Mouse (Mus musculus) heart, embryonic 11.5 days (tissue): ENCODE data around the gene Fbln5. TPM values are rescaled to one million over a fixed set of nuclear protein-coding genes. Genes with fewer than 3 reads are reported as not detected.

ENCODE experiments used
- ATAC-seq: fragments of 200-750 bp; cut with Nextera tagmentation; replicated peaks from 2 replicates; pipeline ENCODE4 v1.8.0; 2017; ENCODE audit warnings: moderate library complexity; ENCODE audit not compliant: insufficient number of reproducible peaks, low FRiP score, low TSS enrichment
- H3K27ac ChIP-seq: fragments of 300-500 bp; sonication (generic); 2 replicates; pipeline ENCODE4 v1.5.1; 2014; ENCODE audit warnings: mild to moderate bottlenecking, low read depth, low read length
- H3K27me3 ChIP-seq: fragments of 300-500 bp; sonication (generic); 2 replicates; pipeline ENCODE4 v1.6.1; 2014; ENCODE audit warnings: mild to moderate bottlenecking, low read length, mixed read lengths; ENCODE audit not compliant: control insufficient read depth, insufficient read depth
- H3K36me3 ChIP-seq: fragments of 300-500 bp; sonication (generic); 2 replicates; pipeline ENCODE4 v1.6.1; 2014; ENCODE audit warnings: mild to moderate bottlenecking, low read length, moderate library complexity, mixed read lengths; ENCODE audit not compliant: control insufficient read depth, insufficient read depth
- H3K4me1 ChIP-seq: fragments of 300-500 bp; sonication (generic); 2 replicates; pipeline ENCODE4 v1.6.1; 2014; ENCODE audit warnings: low read length; ENCODE audit not compliant: control insufficient read depth, insufficient read depth
- H3K4me2 ChIP-seq: fragments of 300-500 bp; sonication (generic); 2 replicates; pipeline ENCODE4 v1.6.1; 2014; ENCODE audit warnings: mild to moderate bottlenecking, moderate library complexity
- H3K4me3 ChIP-seq: fragments of 300-500 bp; sonication (generic); 2 replicates; pipeline ENCODE4 v1.5.1; 2014; ENCODE audit warnings: low read depth, low read length
- H3K9ac ChIP-seq: fragments of 300-500 bp; sonication (generic); 2 replicates; pipeline ENCODE4 v1.6.1; 2014; ENCODE audit warnings: mild to moderate bottlenecking, low read depth, low read length, moderate library complexity
- H3K9me3 ChIP-seq: fragments of 300-500 bp; sonication (generic); replicated peaks from 2 replicates; pipeline ENCODE4 v1.6.1; 2016; ENCODE audit warnings: low read length; ENCODE audit not compliant: control insufficient read depth
- WGBS: fragments of 180-500 bp; shearing (Covaris S2); extraction: QIAGEN DNeasy Blood & Tissue Kit; methylation state at CpG from one replicate; pipeline ENCODE4 v1.1.7; 2014; ENCODE audit not compliant: insufficient replicate concordance; 5-methylcytosine and 5-hydroxymethylcytosine counted together
- polyA plus RNA-seq: library from polyadenylated mRNA; unstranded; fragments of >200 nt; fragmentation: Nextera tagmentation; extraction: Ambion mirVana; gene quantifications from 2 replicates; pipeline ENCODE4 v1.2.1, GENCODE M21; 2014

Gene Fbln5
- polyA plus RNA-seq, 1 experiment from 2014 or later: 24.7 TPM

GRCm38 (mm10) chr12:101699176-101699575 is 119.7 kb downstream of the Fbln5 start:
- H3K9me3 ChIP-seq: no peaks in the 10 kb centered on the region
- H3K36me3 ChIP-seq: no peaks in the 10 kb centered on the region
- H3K27me3 ChIP-seq: no peaks in the 10 kb centered on the region
- no peak for ATAC-seq
- H3K4me2 ChIP-seq: no peak overlapping the region
- H3K4me1 ChIP-seq: no peaks in the 10 kb centered on the region
- no peak overlapping the region for H3K27ac ChIP-seq
- WGBS: 78% methylated on average over 3 of the region's 3 CpGs
- no peak overlapping the region for H3K9ac ChIP-seq
- no peak overlapping the region for H3K4me3 ChIP-seq

Other genes starting within 250 kb of the Fbln5 start
- gene Tc2n, start 100.5 kb downstream of the Fbln5 start, polyA plus RNA-seq: 0.07 and 0.29 TPM in 2 replicates
- 12.7 and 25.5 TPM in 2 replicates for gene Trip11, start 94.2 kb upstream of the Fbln5 start, polyA plus RNA-seq
- 9.6 and 12.5 TPM in 2 replicates for gene Atxn3, start 139.2 kb upstream of the Fbln5 start, polyA plus RNA-seq
- 26.3 and 31.5 TPM in 2 replicates for gene Cpsf2, start 156.9 kb upstream of the Fbln5 start, polyA plus RNA-seq